Mouse (Mus musculus) intestine, embryonic 14.5 days (tissue): ENCODE results near the gene Rnf227. TPM values are rescaled to one million over a fixed set of nuclear protein-coding genes. Genes with fewer than 3 reads are reported as not detected.

Experiments
- ATAC-seq: fragments of 200-750 bp; cut with Nextera tagmentation; replicated peaks from 2 replicates; pipeline ENCODE4 v1.8.0; 2017; ENCODE audit warnings: low read depth, moderate number of reproducible peaks, moderate TSS enrichment, moderate library complexity; ENCODE audit not compliant: low FRiP score, low TSS enrichment
- DNase-seq: peaks from one replicate; pipeline ENCODE4 v3.0.0-alpha.2; 2018; ENCODE audit warnings: low spot score
- H3K27ac ChIP-seq: fragments of 300-500 bp; sonication (generic); 2 replicates; pipeline ENCODE4 v1.5.1; 2014; ENCODE audit warnings: low read depth, mild to moderate bottlenecking, control low read depth
- H3K27me3 ChIP-seq: fragments of 300-500 bp; sonication (generic); replicated peaks from 2 replicates; pipeline ENCODE4 v1.6.1; 2014; ENCODE audit warnings: low read length, control low read depth; ENCODE audit not compliant: control insufficient read depth, insufficient read depth
- H3K36me3 ChIP-seq: fragments of 300-500 bp; sonication (generic); 2 replicates; pipeline ENCODE4 v1.6.1; 2014; ENCODE audit warnings: low read length, control low read depth; ENCODE audit not compliant: control insufficient read depth, insufficient read depth
- H3K4me1 ChIP-seq: fragments of 300-500 bp; sonication (generic); replicated peaks from 2 replicates; pipeline ENCODE4 v1.6.1; 2014; ENCODE audit warnings: low read length, control low read depth, mixed read lengths; ENCODE audit not compliant: control insufficient read depth, insufficient read depth
- H3K4me2 ChIP-seq: fragments of 300-500 bp; sonication (generic); 2 replicates; pipeline ENCODE4 v1.6.1; 2014; ENCODE audit warnings: low read length
- H3K4me3 ChIP-seq: fragments of 300-500 bp; sonication (generic); 2 replicates; pipeline ENCODE4 v1.5.1; 2014; ENCODE audit warnings: low read depth, low read length, control low read depth, mixed read lengths
- H3K9ac ChIP-seq: fragments of 300-500 bp; sonication (generic); 2 replicates; pipeline ENCODE4 v1.6.1; 2014; ENCODE audit warnings: mild to moderate bottlenecking, low read length
- H3K9me3 ChIP-seq: fragments of 300-500 bp; sonication (generic); 2 replicates; pipeline ENCODE4 v1.6.1; 2016; ENCODE audit warnings: low read length, control low read depth; ENCODE audit not compliant: control insufficient read depth
- WGBS: fragments of 180-500 bp; shearing (Covaris S2); extraction: QIAGEN DNeasy Blood & Tissue Kit; methylation state at CpG from one replicate; pipeline ENCODE4 v1.1.7; 2014; 5-methylcytosine and 5-hydroxymethylcytosine counted together
- polyA plus RNA-seq: library from polyadenylated mRNA; unstranded; fragments of >200 nt; fragmentation: Nextera tagmentation; extraction: Ambion mirVana; gene quantifications from 2 replicates; pipeline ENCODE4 v1.2.1, GENCODE M21; 2014

Gene Rnf227
- 13.2 and 14.3 TPM in 2 replicates for polyA plus RNA-seq

GRCm38 (mm10) chr11:69340161-69341131, at the start of gene Rnf227:
Rnf227 (plus strand) TSS chr11:69340461.
- DNase-seq = peak; percentile 89
- no peaks in the 10 kb centered on the region for H3K9me3 ChIP-seq
- H3K27me3 ChIP-seq = no peaks in the 10 kb centered on the region
- WGBS = 1% methylated on average over 99 of the region's 99 CpGs
- peak within 1 kb of the TSS; percentile 52 for H3K4me3 ChIP-seq
- peak within 1 kb of the TSS; percentile 72 for H3K27ac ChIP-seq
- peaks cover 12% of the 10 kb centered on the region; the same call in 1 of the 2 replicates for H3K4me1 ChIP-seq
- peaks cover 26% of the 10 kb centered on the region for H3K36me3 ChIP-seq
- peak within 1 kb of the TSS; percentile 72 for H3K4me2 ChIP-seq
- peak; percentile 88 for ATAC-seq
- peak within 1 kb of the TSS; percentile 54 for H3K9ac ChIP-seq

GRCm38 (mm10) chr11:69291111-69291510, 49.1 kb upstream of the Rnf227 start:
- DNase-seq (no peak), ATAC-seq (no peak)
- WGBS = 91% methylated on average over 5 of the region's 5 CpGs
- Histone ChIP-seq H3K27ac (no peak overlapping the region), H3K27me3 (no peaks in the 10 kb centered on the region), H3K4me1 (no peaks in the 10 kb centered on the region), H3K36me3 (no peaks in the 10 kb centered on the region), H3K9me3 (no peaks in the 10 kb centered on the region), H3K9ac (no peak overlapping the region), H3K4me3 (no peak overlapping the region), H3K4me2 (no peak overlapping the region)

GRCm38 (mm10) chr11:69295286-69295685, 45.0 kb upstream of the Rnf227 start:
- no peak for ATAC-seq

GRCm38 (mm10) chr11:69297799-69298198, 42.5 kb upstream of the Rnf227 start:
- H3K4me3 ChIP-seq = no peak overlapping the region
- 83% methylated on average over 2 of the region's 2 CpGs for WGBS
- no peaks in the 10 kb centered on the region for H3K4me1 ChIP-seq
- H3K27ac ChIP-seq = no peak overlapping the region
- no peak for DNase-seq
- no peak overlapping the region for H3K9ac ChIP-seq
- ATAC-seq = no peak
- H3K27me3 ChIP-seq = no peaks in the 10 kb centered on the region
- H3K36me3 ChIP-seq = peaks cover 42% of the 10 kb centered on the region
- H3K4me2 ChIP-seq = no peak overlapping the region
- no peaks in the 10 kb centered on the region for H3K9me3 ChIP-seq

More at GRCm38 (mm10) chr11:69295286-69295685, 45.0 kb upstream of the Rnf227 start:
- peaks cover 25% of the 10 kb centered on the region for H3K36me3 ChIP-seq
- H3K4me3 ChIP-seq = no peak overlapping the region
- H3K4me1 ChIP-seq = no peaks in the 10 kb centered on the region
- no peak overlapping the region for H3K4me2 ChIP-seq
- DNase-seq = no peak
- no peak overlapping the region for H3K9ac ChIP-seq
- 83% methylated on average over 3 of the region's 3 CpGs for WGBS
- no peaks in the 10 kb centered on the region for H3K9me3 ChIP-seq
- no peak overlapping the region for H3K27ac ChIP-seq
- no peaks in the 10 kb centered on the region for H3K27me3 ChIP-seq

GRCm38 (mm10) chr11:69298231-69298630, 42.0 kb upstream of the Rnf227 start:
- no peaks in the 10 kb centered on the region for H3K9me3 ChIP-seq
- WGBS = 78% methylated on average over 7 of the region's 7 CpGs
- no peaks in the 10 kb centered on the region for H3K4me1 ChIP-seq
- H3K4me2 ChIP-seq = no peak overlapping the region
- no peak overlapping the region for H3K27ac ChIP-seq
- DNase-seq (no peak), ATAC-seq (no peak)
- H3K4me3 ChIP-seq = no peak overlapping the region
- H3K9ac ChIP-seq = no peak overlapping the region
- no peaks in the 10 kb centered on the region for H3K27me3 ChIP-seq
- H3K36me3 ChIP-seq = peaks cover 46% of the 10 kb centered on the region

- no peak overlapping the region for H3K27ac ChIP-seq
- DNase-seq = no peak
- 84% methylated on average over 7 of the region's 7 CpGs for WGBS
- H3K27me3 ChIP-seq = no peaks in the 10 kb centered on the region
- no peaks in the 10 kb centered on the region for H3K4me1 ChIP-seq
- H3K36me3 ChIP-seq = peaks cover 80% of the 10 kb centered on the region
- H3K4me3 ChIP-seq = no peak overlapping the region
- no peak for ATAC-seq
- no peak overlapping the region for H3K9ac ChIP-seq
- H3K9me3 ChIP-seq = no peaks in the 10 kb centered on the region
- no peak overlapping the region for H3K4me2 ChIP-seq
Observed at GRCm38 (mm10) chr11:69302817-69303216, 37.4 kb upstream of the Rnf227 start.

- Histone ChIP-seq H3K27me3 (no peaks in the 10 kb centered on the region), H3K27ac (no peak overlapping the region), H3K36me3 (peaks cover 86% of the 10 kb centered on the region), H3K9me3 (no peaks in the 10 kb centered on the region), H3K4me1 (no peaks in the 10 kb centered on the region), H3K4me3 (no peak overlapping the region), H3K4me2 (no peak overlapping the region), H3K9ac (no peak overlapping the region)
- 89% methylated on average over 9 of the region's 9 CpGs for WGBS
- DNase-seq = no peak
- no peak for ATAC-seq
Observed at GRCm38 (mm10) chr11:69305291-69305690, 35.0 kb upstream of the Rnf227 start.

- 93% methylated on average over 2 of the region's 2 CpGs for WGBS
- Histone ChIP-seq H3K36me3 (peaks cover 92% of the 10 kb centered on the region), H3K4me1 (no peaks in the 10 kb centered on the region), H3K4me2 (no peak overlapping the region), H3K9me3 (no peaks in the 10 kb centered on the region), H3K9ac (no peak overlapping the region), H3K27me3 (no peaks in the 10 kb centered on the region), H3K27ac (no peak overlapping the region), H3K4me3 (no peak overlapping the region)
- ATAC-seq = no peak
- no peak for DNase-seq
Observed at GRCm38 (mm10) chr11:69306039-69306438, 34.2 kb upstream of the Rnf227 start.
